Mouse (Mus musculus) cerebellum, adult 9-10 months (tissue): ENCODE data around the gene Suz12.

Experiments
- DNase-seq: peaks from one replicate; pipeline ENCODE4 v3.0.0; 2022

Gene Suz12

GRCm38 (mm10) chr11:80078831-80079230 is 85.9 kb downstream of the Suz12 start:
- no peak for DNase-seq

- no peak for DNase-seq
Observed at GRCm38 (mm10) chr11:80079751-80080150, 86.8 kb downstream of the Suz12 start.

GRCm38 (mm10) chr11:80080381-80080825 is 87.5 kb downstream of the Suz12 start:
- peak; percentile 43 for DNase-seq

- DNase-seq: peak; percentile 93
Observed at GRCm38 (mm10) chr11:80080826-80081728, 88.2 kb downstream of the Suz12 start, which contains the start of gene Crlf3. TSS of gene Crlf3 (minus strand) at chr11:80080991.

- DNase-seq: no peak
Observed at GRCm38 (mm10) chr11:80081786-80082319, 88.9 kb downstream of the Suz12 start.
